Mouse (Mus musculus) lung, embryonic 16.5 days (tissue): Measurements from ENCODE around the gene Fgf18. TPM values are rescaled to one million over a fixed set of nuclear protein-coding genes. Genes with fewer than 3 reads are reported as not detected.

Experiments used
- ATAC-seq: fragments of 200-750 bp; cut with Nextera tagmentation; 2 replicates; pipeline ENCODE4 v1.8.0; 2017; ENCODE audit warnings: low read depth, mild to moderate bottlenecking, moderate library complexity
- H3K27ac ChIP-seq: fragments of 300-500 bp; sonication (generic); 2 replicates; pipeline ENCODE4 v1.5.1; 2014; ENCODE audit warnings: mild to moderate bottlenecking, control low read depth, low read length
- H3K27me3 ChIP-seq: fragments of 300-500 bp; sonication (generic); 2 replicates; pipeline ENCODE4 v1.6.1; 2014; ENCODE audit warnings: low read depth, low read length, mixed read lengths; ENCODE audit not compliant: control insufficient read depth, insufficient read depth
- H3K36me3 ChIP-seq: fragments of 300-500 bp; sonication (generic); 2 replicates; pipeline ENCODE4 v1.6.1; 2014; ENCODE audit warnings: low read length; ENCODE audit not compliant: control insufficient read depth, insufficient read depth
- H3K4me1 ChIP-seq: fragments of 300-500 bp; sonication (generic); replicated peaks from 2 replicates; pipeline ENCODE4 v1.6.1; 2014; ENCODE audit warnings: low read length, mixed read lengths; ENCODE audit not compliant: control insufficient read depth, insufficient read depth
- H3K4me2 ChIP-seq: fragments of 300-500 bp; sonication (generic); 2 replicates; pipeline ENCODE4 v1.6.1; 2014; ENCODE audit warnings: low read depth, low read length, control low read depth
- H3K4me3 ChIP-seq: fragments of 300-500 bp; sonication (generic); 2 replicates; pipeline ENCODE4 v1.5.1; 2014; ENCODE audit warnings: mild to moderate bottlenecking, low read length, control low read depth
- H3K9ac ChIP-seq: fragments of 300-500 bp; sonication (generic); 2 replicates; pipeline ENCODE4 v1.6.1; 2014; ENCODE audit warnings: low read length, control low read depth
- H3K9me3 ChIP-seq: fragments of 300-500 bp; sonication (generic); 2 replicates; pipeline ENCODE4 v1.6.1; 2016; ENCODE audit warnings: low read length; ENCODE audit not compliant: control insufficient read depth
- WGBS: fragments of 180-500 bp; shearing (Covaris S2); extraction: QIAGEN DNeasy Blood & Tissue Kit; methylation state at CpG from one replicate; pipeline ENCODE4 v1.1.7; 2014; 5-methylcytosine and 5-hydroxymethylcytosine counted together
- polyA plus RNA-seq: library from polyadenylated mRNA; unstranded; fragments of >200 nt; fragmentation: Nextera tagmentation; extraction: Ambion mirVana; gene quantifications from 2 replicates; pipeline ENCODE4 v1.2.1, GENCODE M21; 2015

The Fgf18 gene
- polyA plus RNA-seq, 1 experiment from 2014 or later, result 10.8 TPM

- H3K9me3 ChIP-seq, result no peaks in the 10 kb centered on the region
- H3K36me3 ChIP-seq, result no peaks in the 10 kb centered on the region
- 69% methylated on average over 2 of the region's 2 CpGs for WGBS
- ATAC-seq, result no peak
- no peaks in the 10 kb centered on the region for H3K27me3 ChIP-seq
- H3K9ac ChIP-seq, result no peak overlapping the region
- H3K4me1 ChIP-seq, result no peaks in the 10 kb centered on the region
- no peak overlapping the region for H3K4me2 ChIP-seq
- H3K27ac ChIP-seq, result no peak overlapping the region
- no peak overlapping the region for H3K4me3 ChIP-seq
Observed at GRCm38 (mm10) chr11:33110111-33110510, 37.1 kb downstream of the Fgf18 start.

GRCm38 (mm10) chr11:33107540-33107939, 39.7 kb downstream of the Fgf18 start:
- Histone ChIP-seq H3K4me3 (no peak overlapping the region), H3K4me1 (peaks cover 3% of the 10 kb centered on the region; the same call in 1 of the 2 replicates), H3K9me3 (no peaks in the 10 kb centered on the region), H3K4me2 (no peak overlapping the region), H3K9ac (no peak overlapping the region), H3K27me3 (no peaks in the 10 kb centered on the region), H3K36me3 (no peaks in the 10 kb centered on the region), H3K27ac (no peak overlapping the region)
- WGBS, result 38% methylated on average over 3 of the region's 3 CpGs
- no peak for ATAC-seq

- no peak overlapping the region for H3K4me2 ChIP-seq
- H3K27ac ChIP-seq, result 0 out of 2 replicates have a peak overlapping the region, but pooled peaks have one; percentile 23
- no peak overlapping the region for H3K9ac ChIP-seq
- WGBS, result 47% methylated on average over 8 of the region's 8 CpGs
- no peaks in the 10 kb centered on the region for H3K36me3 ChIP-seq
- H3K9me3 ChIP-seq, result no peaks in the 10 kb centered on the region
- peak; percentile 85 for ATAC-seq
- peaks cover 9% of the 10 kb centered on the region; the same call in 1 of the 2 replicates for H3K4me1 ChIP-seq
- H3K27me3 ChIP-seq, result no peaks in the 10 kb centered on the region
- H3K4me3 ChIP-seq, result no peak overlapping the region
Observed at GRCm38 (mm10) chr11:33104911-33105316, 42.3 kb downstream of the Fgf18 start.

GRCm38 (mm10) chr11:33103291-33103943, 43.8 kb downstream of the Fgf18 start:
- Histone ChIP-seq H3K36me3 (no peaks in the 10 kb centered on the region), H3K27me3 (no peaks in the 10 kb centered on the region), H3K9ac (no peak overlapping the region), H3K4me2 (no peak overlapping the region), H3K4me3 (no peak overlapping the region), H3K27ac (no peak overlapping the region), H3K4me1 (peaks cover 12% of the 10 kb centered on the region; the same call in 1 of the 2 replicates), H3K9me3 (no peaks in the 10 kb centered on the region)
- 66% methylated on average over 13 of the region's 13 CpGs for WGBS
- no peak for ATAC-seq

- Histone ChIP-seq H3K27ac (no peak overlapping the region), H3K4me2 (peak overlapping the region; percentile 58), H3K9me3 (no peaks in the 10 kb centered on the region), H3K36me3 (no peaks in the 10 kb centered on the region), H3K27me3 (no peaks in the 10 kb centered on the region), H3K4me1 (peaks cover 12% of the 10 kb centered on the region; the same call in 1 of the 2 replicates), H3K4me3 (peak overlapping the region; percentile 27), H3K9ac (peak overlapping the region; percentile 51)
- ATAC-seq, result peak; percentile 59
- WGBS, result 12% methylated on average over 10 of the region's 10 CpGs
Observed at GRCm38 (mm10) chr11:33100027-33100507, 47.1 kb downstream of the Fgf18 start.

GRCm38 (mm10) chr11:33099425-33099824, 47.8 kb downstream of the Fgf18 start:
- peaks cover 12% of the 10 kb centered on the region; the same call in 1 of the 2 replicates for H3K4me1 ChIP-seq
- WGBS, result 61% methylated on average over 4 of the region's 4 CpGs
- H3K36me3 ChIP-seq, result no peaks in the 10 kb centered on the region
- no peaks in the 10 kb centered on the region for H3K9me3 ChIP-seq
- ATAC-seq, result no peak
- no peak overlapping the region for H3K4me3 ChIP-seq
- no peak overlapping the region for H3K9ac ChIP-seq
- no peak overlapping the region for H3K27ac ChIP-seq
- no peak overlapping the region for H3K4me2 ChIP-seq
- no peaks in the 10 kb centered on the region for H3K27me3 ChIP-seq

GRCm38 (mm10) chr11:33098446-33098845, 48.8 kb downstream of the Fgf18 start:
- Histone ChIP-seq H3K4me1 (peaks cover 12% of the 10 kb centered on the region; the same call in 1 of the 2 replicates), H3K27ac (no peak overlapping the region), H3K27me3 (no peaks in the 10 kb centered on the region), H3K9ac (no peak overlapping the region), H3K4me3 (no peak overlapping the region), H3K4me2 (no peak overlapping the region), H3K36me3 (no peaks in the 10 kb centered on the region), H3K9me3 (no peaks in the 10 kb centered on the region)
- WGBS, result 81% methylated on average over 12 of the region's 12 CpGs
- ATAC-seq, result no peak

GRCm38 (mm10) chr11:33097855-33098254, 49.3 kb downstream of the Fgf18 start:
- Histone ChIP-seq H3K27ac (no peak overlapping the region), H3K36me3 (no peaks in the 10 kb centered on the region), H3K9ac (no peak overlapping the region), H3K27me3 (no peaks in the 10 kb centered on the region), H3K9me3 (no peaks in the 10 kb centered on the region), H3K4me2 (no peak overlapping the region), H3K4me3 (no peak overlapping the region), H3K4me1 (peaks cover 9% of the 10 kb centered on the region; the same call in 1 of the 2 replicates)
- no peak for ATAC-seq
- WGBS, result 38% methylated on average over 8 of the region's 8 CpGs

- Histone ChIP-seq H3K9ac (no peak overlapping the region), H3K27me3 (no peaks in the 10 kb centered on the region), H3K4me3 (no peak overlapping the region), H3K9me3 (no peaks in the 10 kb centered on the region), H3K27ac (no peak overlapping the region), H3K4me2 (no peak overlapping the region), H3K4me1 (no peaks in the 10 kb centered on the region), H3K36me3 (no peaks in the 10 kb centered on the region)
- 77% methylated on average over 6 of the region's 6 CpGs for WGBS
- ATAC-seq, result no peak
Observed at GRCm38 (mm10) chr11:33089856-33090255, 57.3 kb downstream of the Fgf18 start.
